Mouse (Mus musculus): Measurements from ENCODE around the gene Nr2c2ap.

Nr2c2ap gene

GRCm38 (mm10) chr8:70131166-70131883 lies at the start of gene Nr2c2ap:
Nr2c2ap (plus strand) TSS chr8:70131333.
- peak; percentile 61 to 74 for DNase-seq

GRCm38 (mm10) chr8:70081976-70082375 lies 49.2 kb upstream of the Nr2c2ap start:
- no peak for DNase-seq

GRCm38 (mm10) chr8:70083285-70083684 lies 47.8 kb upstream of the Nr2c2ap start, which contains the start of gene Hapln4:
Hapln4 (plus strand) TSS chr8:70083457.
- DNase-seq: no peak

- DNase-seq: no peak
Observed at GRCm38 (mm10) chr8:70084191-70085065, 46.7 kb upstream of the Nr2c2ap start.

GRCm38 (mm10) chr8:70086151-70086550 lies 45.0 kb upstream of the Nr2c2ap start:
- no peak for DNase-seq

- DNase-seq: no peak
Observed at GRCm38 (mm10) chr8:70087237-70087636, 43.9 kb upstream of the Nr2c2ap start.

GRCm38 (mm10) chr8:70087836-70088650 lies 43.1 kb upstream of the Nr2c2ap start:
- DNase-seq: no peak

- no peak for DNase-seq
Observed at GRCm38 (mm10) chr8:70089296-70089960, 41.7 kb upstream of the Nr2c2ap start.

- DNase-seq: no peak
Observed at GRCm38 (mm10) chr8:70092786-70093185, 38.3 kb upstream of the Nr2c2ap start.

- no peak for DNase-seq
Observed at GRCm38 (mm10) chr8:70099276-70099675, 31.9 kb upstream of the Nr2c2ap start.

GRCm38 (mm10) chr8:70100241-70100640 lies 30.9 kb upstream of the Nr2c2ap start:
- no peak for DNase-seq

- DNase-seq: peak; percentile 16 to 21
Observed at GRCm38 (mm10) chr8:70104506-70104905, 26.6 kb upstream of the Nr2c2ap start.

GRCm38 (mm10) chr8:70104922-70105321 lies 26.2 kb upstream of the Nr2c2ap start:
- no peak for DNase-seq

GRCm38 (mm10) chr8:70110451-70110850 lies 20.7 kb upstream of the Nr2c2ap start:
- DNase-seq: no peak

- no peak for DNase-seq
Observed at GRCm38 (mm10) chr8:70111192-70111795, 19.8 kb upstream of the Nr2c2ap start.

GRCm38 (mm10) chr8:70112401-70113016 lies 18.6 kb upstream of the Nr2c2ap start:
- no peak for DNase-seq

- no peak for DNase-seq
Observed at GRCm38 (mm10) chr8:70114488-70114887, 16.6 kb upstream of the Nr2c2ap start.

GRCm38 (mm10) chr8:70114892-70115291 lies 16.2 kb upstream of the Nr2c2ap start:
- DNase-seq: no peak

- no peak for DNase-seq
Observed at GRCm38 (mm10) chr8:70117611-70118010, 13.5 kb upstream of the Nr2c2ap start.

- no peak for DNase-seq
Observed at GRCm38 (mm10) chr8:70118726-70119700, 12.1 kb upstream of the Nr2c2ap start.
